Mouse (Mus musculus) liver, embryonic 13.5 days (tissue): ENCODE data around the gene Dcaf12. TPM values are rescaled to one million over a fixed set of nuclear protein-coding genes. Genes with fewer than 3 reads are reported as not detected.

Source experiments
- polyA plus RNA-seq: library from polyadenylated mRNA; unstranded; fragments of >200 nt; fragmentation: Nextera tagmentation; extraction: Ambion mirVana; gene quantifications from 2 replicates; pipeline ENCODE4 v1.2.1, GENCODE M21; 2015

Gene Dcaf12
- polyA plus RNA-seq, 1 experiment from 2014 or later, result 66.0 TPM

Other genes starting within 250 kb of the Dcaf12 start
- gene Aqp3, start 216.7 kb downstream of the Dcaf12 start, polyA plus RNA-seq, result 13.8 and 14.7 TPM in 2 replicates
- gene Nol6, start 190.4 kb downstream of the Dcaf12 start, polyA plus RNA-seq, result 11.6 and 15.2 TPM in 2 replicates
- 38.9 and 39.9 TPM in 2 replicates for gene Ube2r2, start 179.1 kb downstream of the Dcaf12 start, polyA plus RNA-seq
- 25.2 and 35.7 TPM in 2 replicates for gene Ubap2, start 39.7 kb downstream of the Dcaf12 start, polyA plus RNA-seq
- 28.5 and 33.8 TPM in 2 replicates for gene Ubap1, start 34.1 kb upstream of the Dcaf12 start, polyA plus RNA-seq
- gene Kif24, start 150.0 kb upstream of the Dcaf12 start, polyA plus RNA-seq, result 5.7 and 7.0 TPM in 2 replicates
- 27.7 and 32.0 TPM in 2 replicates for gene Nudt2, start 150.3 kb upstream of the Dcaf12 start, polyA plus RNA-seq
- 0.51 and 0.72 TPM in 2 replicates for gene AI464131, start 188.2 kb upstream of the Dcaf12 start, polyA plus RNA-seq
- 0.19 TPM in 1 of 2 replicates, not detected in the other for gene 1110017D15Rik, start 202.4 kb upstream of the Dcaf12 start, polyA plus RNA-seq